Mouse (Mus musculus) T-helper 1 cell (primary cell): ENCODE data around the gene Lipc.

ENCODE experiments used
- in situ Hi-C: fragments of 300-600 bp; cut with MboI, MseI; formaldehyde crosslinking; loops from one replicate; pipeline ENCODE4 v1.15.1; 2025; ENCODE audit warnings: high pct_unique_total_duplicates

Lipc gene

GRCm38 (mm10) chr9:70916516-70916915 lies 35.5 kb downstream of the Lipc start:
- in situ Hi-C loops: no loop called here

- in situ Hi-C loops: no loop called here
Measured at GRCm38 (mm10) chr9:70915356-70915685, 36.7 kb downstream of the Lipc start.

GRCm38 (mm10) chr9:70914659-70915355 lies 37.2 kb downstream of the Lipc start:
- in situ Hi-C loops: no loop called here

- in situ Hi-C loops: no loop called here
Measured at GRCm38 (mm10) chr9:70911163-70911562, 40.9 kb downstream of the Lipc start.

- in situ Hi-C loops: no loop called here
Measured at GRCm38 (mm10) chr9:70910351-70910750, 41.7 kb downstream of the Lipc start.

- in situ Hi-C loops: no loop called here
Measured at GRCm38 (mm10) chr9:70902821-70903730, 49.0 kb downstream of the Lipc start.

DNA sequence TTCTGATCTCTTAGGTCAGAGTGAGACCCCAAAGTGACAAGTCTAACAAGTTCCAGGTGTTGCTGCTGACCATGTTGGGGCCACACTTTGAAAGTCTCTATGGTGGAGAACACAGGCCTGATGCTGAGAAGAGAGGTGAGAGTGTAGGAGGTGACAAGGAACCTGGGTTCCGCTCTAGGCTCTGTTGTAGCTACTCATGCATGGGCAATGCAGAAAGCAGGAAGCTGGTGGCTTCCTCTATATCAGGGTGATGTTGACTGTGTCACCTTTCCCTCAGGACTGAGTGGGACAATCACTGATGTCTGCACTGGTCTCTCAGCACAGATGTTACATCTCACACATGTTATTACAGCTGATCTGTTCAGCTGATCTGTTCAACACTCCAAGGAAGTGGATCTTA lies 57.8 kb downstream of the Lipc start:
- in situ Hi-C loops: no loop called here

DNA sequence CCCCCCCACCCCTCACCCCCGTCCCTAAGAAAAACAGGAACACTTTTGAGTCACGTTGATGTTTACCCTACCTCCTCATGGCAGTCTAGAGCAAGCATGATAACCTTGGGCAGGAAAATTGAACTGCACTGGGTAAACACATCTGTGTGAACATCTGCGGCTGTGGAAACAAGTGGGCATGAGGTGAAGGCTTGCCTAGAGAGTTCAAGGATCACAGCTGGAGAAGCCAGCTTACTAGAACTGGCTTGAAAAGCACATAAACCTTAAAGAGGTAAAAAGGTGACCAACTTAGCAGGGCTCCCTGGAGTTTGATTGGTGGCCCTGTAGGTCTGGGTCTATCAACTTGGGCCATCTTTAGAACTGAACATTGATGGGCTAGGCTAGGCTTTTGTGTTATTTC lies 58.5 kb downstream of the Lipc start:
- in situ Hi-C loops: no loop called here

DNA sequence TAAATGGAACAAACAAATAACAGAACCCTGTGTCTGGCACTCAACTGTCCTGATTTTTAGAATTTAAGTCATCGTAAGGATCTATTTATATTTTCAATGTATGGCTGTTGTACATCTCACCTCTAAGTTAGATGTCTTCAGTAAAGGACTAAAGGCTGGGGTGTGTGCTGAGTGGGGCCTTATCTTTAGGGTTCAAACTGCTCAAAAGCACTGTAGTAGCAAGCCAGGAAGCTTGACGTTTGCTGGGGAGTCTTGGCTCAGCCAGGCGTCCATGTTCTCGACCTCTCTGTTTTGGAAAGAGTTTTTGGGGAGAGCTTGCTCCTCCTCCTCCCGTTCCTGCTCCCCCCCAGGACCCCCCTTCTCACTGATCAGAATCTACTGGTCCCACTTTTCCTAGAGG lies 59.4 kb downstream of the Lipc start:
- in situ Hi-C loops: no loop called here

DNA sequence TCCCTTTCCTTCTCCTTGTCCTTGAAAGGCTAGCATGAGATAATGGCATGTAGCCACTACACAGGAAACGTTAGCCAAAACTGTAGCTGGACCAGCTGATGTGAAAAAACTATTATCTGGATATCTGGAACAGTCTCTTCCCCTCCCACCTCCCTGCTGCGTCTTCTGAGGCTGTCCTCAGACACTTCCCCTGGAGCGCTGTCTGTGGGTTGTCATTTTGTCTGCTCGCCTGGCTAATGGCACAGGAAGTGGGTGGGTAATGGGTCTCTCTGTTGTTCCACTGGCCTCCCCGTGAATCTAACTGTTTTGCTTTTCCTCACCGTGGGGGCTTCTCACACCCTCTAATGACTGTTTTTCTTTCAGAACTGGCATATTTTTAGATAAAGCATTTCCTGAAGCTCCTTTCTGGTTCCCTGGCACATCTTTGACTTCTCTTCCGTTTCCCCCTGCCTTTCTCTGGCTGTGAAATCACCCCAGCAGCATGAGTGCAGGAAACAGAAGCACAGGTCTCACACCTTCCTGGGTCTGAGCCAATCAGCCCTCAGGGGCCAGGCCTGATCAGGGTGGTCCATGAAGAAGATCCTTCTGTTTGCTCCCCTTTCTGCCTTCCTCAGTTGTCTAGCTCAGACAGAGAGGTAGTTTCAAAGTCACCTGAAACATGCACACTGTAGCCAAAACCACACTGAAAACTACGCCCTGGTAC lies 60.4 kb downstream of the Lipc start:
- in situ Hi-C loops: no loop called here

- in situ Hi-C loops: no loop called here
Measured at GRCm38 (mm10) chr9:70890736-70891135, 61.3 kb downstream of the Lipc start.

DNA sequence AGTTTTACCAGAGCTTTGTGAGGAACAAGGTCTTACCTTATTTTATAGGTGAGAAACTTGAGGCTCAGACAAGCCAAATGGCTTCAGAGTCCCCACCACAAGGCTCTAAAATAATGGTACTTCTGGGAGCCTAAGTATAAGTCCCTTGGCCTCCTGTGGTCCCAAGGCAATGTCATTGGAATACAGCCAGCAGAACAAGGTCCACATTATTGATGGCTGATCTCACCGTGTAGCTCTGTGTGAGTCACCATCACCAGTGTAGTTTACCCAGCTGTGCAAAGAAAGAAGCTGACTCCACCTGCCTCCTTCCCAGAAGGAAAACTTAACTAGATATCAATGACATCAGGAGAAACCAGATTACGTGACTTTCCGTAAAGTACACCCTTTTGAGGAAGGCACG lies 63.1 kb downstream of the Lipc start:
- in situ Hi-C loops: no loop called here

GRCm38 (mm10) chr9:70888556-70888955 lies 63.5 kb downstream of the Lipc start:
- in situ Hi-C loops: no loop called here

GRCm38 (mm10) chr9:70881982-70882381 lies 70.0 kb downstream of the Lipc start:
- in situ Hi-C loops: no loop called here

- in situ Hi-C loops: loop anchor here (5.0 kb wide), 1 partner anchor 48 kb away; no protein-coding TSS in a partner anchor
Measured at GRCm38 (mm10) chr9:70878823-70879222, 73.2 kb downstream of the Lipc start.

GRCm38 (mm10) chr9:70878157-70878556 lies 73.9 kb downstream of the Lipc start:
- in situ Hi-C loops: loop anchor here (5.0 kb wide), 1 partner anchor 49 kb away; no protein-coding TSS in a partner anchor

DNA sequence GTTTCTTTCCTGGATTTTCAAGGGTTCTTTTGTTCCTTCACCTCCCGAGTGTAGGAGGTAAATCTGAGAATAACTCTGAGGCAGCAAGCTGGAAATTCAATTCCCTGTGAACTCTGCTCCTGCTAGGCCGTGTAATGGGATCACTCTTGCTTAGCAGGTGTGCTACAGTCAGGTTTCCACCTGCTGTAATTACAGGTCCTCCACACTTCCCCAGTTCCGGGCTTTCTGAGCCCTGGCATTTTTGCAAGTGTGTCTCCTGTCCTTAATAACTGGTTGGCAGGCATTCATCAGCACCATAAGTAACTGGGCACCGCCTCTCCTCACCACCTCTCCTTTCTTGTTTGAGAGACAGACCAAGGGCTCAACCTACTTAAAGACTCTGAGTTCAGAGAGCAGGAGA lies 76.5 kb downstream of the Lipc start:
- in situ Hi-C loops: loop anchor here (5.0 kb wide), 1 partner anchor 52 kb away; no protein-coding TSS in a partner anchor

DNA sequence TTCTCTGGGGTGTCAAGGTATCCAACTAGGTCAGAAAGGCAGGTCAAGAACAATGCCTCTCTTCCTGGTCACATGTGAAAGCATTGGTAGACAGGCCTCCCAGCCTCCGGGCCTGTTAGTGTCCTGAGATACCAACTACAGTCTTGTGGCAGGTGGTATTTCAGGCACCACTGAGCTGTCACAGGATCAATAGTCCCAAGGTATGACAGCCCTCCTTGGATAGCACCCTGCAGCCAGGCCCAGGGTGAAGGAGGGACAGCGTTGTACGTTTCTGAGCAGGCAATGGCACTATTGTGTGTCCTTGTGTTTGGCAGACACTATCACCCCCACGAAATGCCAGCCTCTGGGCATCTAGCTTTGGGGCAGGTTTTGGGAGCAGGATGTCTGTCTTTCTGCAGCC lies 77.0 kb downstream of the Lipc start:
- in situ Hi-C loops: loop anchor here (5.0 kb wide), 1 partner anchor 52 kb away; no protein-coding TSS in a partner anchor

- in situ Hi-C loops: no loop called here
Measured at GRCm38 (mm10) chr9:70872675-70873074, 79.4 kb downstream of the Lipc start.

DNA sequence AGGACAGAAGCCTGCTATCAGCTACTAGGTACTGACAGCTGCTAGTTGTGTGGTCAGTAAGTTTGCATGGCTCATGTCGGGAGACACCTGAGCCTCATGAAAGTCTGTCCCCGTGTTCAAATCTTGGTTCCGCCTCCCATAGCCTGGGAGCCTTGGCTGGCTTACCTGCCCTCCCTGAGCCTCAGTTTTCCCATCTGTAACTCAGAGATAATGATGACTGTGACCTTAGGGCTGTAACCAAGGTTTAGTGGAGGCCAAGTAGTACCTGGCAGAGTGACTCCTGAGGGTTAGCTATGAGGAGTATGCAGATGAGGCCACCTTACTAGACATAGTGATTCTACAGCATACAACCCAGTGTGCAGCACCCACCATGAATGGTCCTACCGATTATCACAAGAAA lies 81.7 kb downstream of the Lipc start:
- in situ Hi-C loops: no loop called here

GRCm38 (mm10) chr9:70869169-70869873 lies 82.7 kb downstream of the Lipc start:
- in situ Hi-C loops: no loop called here

- in situ Hi-C loops: no loop called here
Measured at GRCm38 (mm10) chr9:70867381-70867780, 84.6 kb downstream of the Lipc start.
